ENCODE assay signal across 1 mouse cellular context in genomic region chr19:46558009-46558408, GRCm38 (mm10).
TF ChIP-seq lines count a peak whose summit lies in the region.

No protein-coding gene starts in this region.

TF ChIP-seq in MEL, 35 proteins besides CTCF, POLR2A, EP300 and RAD21:
- no peak for TF ChIP-seq ZNF384 (IDR thresholded peaks at IDR 0.05; ENCODE audit: low read depth, low read length)
- no peak for TF ChIP-seq POLR2AphosphoS2 (IDR thresholded peaks at IDR 0.05; ENCODE audit: low read length)
- no peak for TF ChIP-seq USF2 (IDR thresholded peaks at IDR 0.05; ENCODE audit: borderline replicate concordance in 1 of 2, insufficient read depth in 1 of 2, low read depth in 1 of 2, low read length in 2 of 2)
- no peak for TF ChIP-seq MXI1 (IDR thresholded peaks at IDR 0.05; ENCODE audit: low read depth, low read length)
TF ChIP-seq in MEL: peak in this region for 0.
